Mouse (Mus musculus) spleen, postnatal 10 days (tissue): Measurements from ENCODE around the gene Cd24a.

Experiments
- DNase-seq, 2 experiments: peaks; one replicate each; pipeline ENCODE4 v3.0.0; 2021 to 2022; ENCODE audit warnings: low spot score in 2 of 2

Cd24a gene

GRCm38 (mm10) chr10:43625578-43625977 is 47.5 kb downstream of the Cd24a start:
- DNase-seq: peak in 1 of 2 experiments; percentile 60

- no peak for DNase-seq
Observed at GRCm38 (mm10) chr10:43629216-43629615, 51.1 kb downstream of the Cd24a start.

GRCm38 (mm10) chr10:43629857-43630256 is 51.8 kb downstream of the Cd24a start:
- no peak for DNase-seq

- DNase-seq: peak in 1 of 2 experiments; percentile 58
Observed at GRCm38 (mm10) chr10:43630634-43631033, 52.5 kb downstream of the Cd24a start.

- DNase-seq: no peak
Observed at GRCm38 (mm10) chr10:43631049-43631448, 53.0 kb downstream of the Cd24a start.

DNA sequence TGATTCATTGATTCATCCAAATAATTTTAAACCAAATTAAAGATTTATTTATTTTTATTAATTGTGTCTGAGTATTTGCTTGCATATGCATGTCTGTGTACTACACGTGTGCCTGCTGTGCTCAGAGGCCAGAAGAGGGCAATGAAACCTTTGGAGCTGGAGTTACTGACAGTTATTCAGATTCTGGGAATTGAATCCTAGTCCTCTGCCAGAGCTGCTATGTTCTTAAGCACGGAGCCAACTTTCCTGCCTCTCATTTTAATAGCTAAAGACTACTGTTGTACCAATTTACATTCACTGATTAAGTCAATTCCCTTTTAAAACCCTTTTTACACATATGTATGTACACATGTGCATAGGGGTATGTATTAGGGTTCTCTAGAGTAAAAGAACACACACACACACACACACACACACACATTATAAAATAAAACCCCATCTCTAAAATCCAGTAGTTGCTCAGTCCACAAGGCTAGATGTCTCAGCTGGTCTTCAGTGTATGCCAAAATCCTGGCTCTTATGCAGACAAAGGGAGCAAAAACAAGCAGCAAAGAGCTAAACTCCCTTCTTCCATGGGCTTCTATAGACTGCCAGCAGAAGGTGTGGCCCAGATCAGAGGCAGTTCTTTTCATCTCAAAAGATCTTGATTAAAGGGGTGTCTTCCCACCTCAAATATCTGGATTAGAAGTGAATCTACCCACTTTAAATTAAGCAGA is 53.7 kb downstream of the Cd24a start:
- DNase-seq: no peak

- DNase-seq: no peak
Observed at GRCm38 (mm10) chr10:43633117-43633516, 55.0 kb downstream of the Cd24a start.
